Mouse (Mus musculus): ENCODE results near the gene Gm5105.

GRCm38 (mm10) chr3:138041591-138042301 is 25.4 kb downstream of the Gm5105 start:
- no peak for TF ChIP-seq CTCF (IDR thresholded peaks at IDR 0.05; ENCODE audit: low read depth, low read length)
- TF ChIP-seq POLR2A (IDR thresholded peaks at IDR 0.05; ENCODE audit: extremely low read depth, insufficient read depth, low read length) = no peak
